Mouse (Mus musculus) gonadal fat pad, adult 2 months (tissue): ENCODE measurements around the gene Cutal. TPM values are rescaled to one million over a fixed set of nuclear protein-coding genes. Genes with fewer than 3 reads are reported as not detected.

Source experiments
- DNase-seq: peaks from one replicate; pipeline ENCODE4 v3.0.0-alpha.2; 2012; ENCODE audit warnings: low read depth
- polyA plus RNA-seq: library from polyadenylated mRNA; depleted of rRNA; stranded (reverse); fragments of >200 nt; gene quantifications from 2 replicates; pipeline ENCODE4 v1.2.3, GENCODE M21; 2012

The Cutal gene
- polyA plus RNA-seq, 1 experiment = 39.2 TPM

DNA sequence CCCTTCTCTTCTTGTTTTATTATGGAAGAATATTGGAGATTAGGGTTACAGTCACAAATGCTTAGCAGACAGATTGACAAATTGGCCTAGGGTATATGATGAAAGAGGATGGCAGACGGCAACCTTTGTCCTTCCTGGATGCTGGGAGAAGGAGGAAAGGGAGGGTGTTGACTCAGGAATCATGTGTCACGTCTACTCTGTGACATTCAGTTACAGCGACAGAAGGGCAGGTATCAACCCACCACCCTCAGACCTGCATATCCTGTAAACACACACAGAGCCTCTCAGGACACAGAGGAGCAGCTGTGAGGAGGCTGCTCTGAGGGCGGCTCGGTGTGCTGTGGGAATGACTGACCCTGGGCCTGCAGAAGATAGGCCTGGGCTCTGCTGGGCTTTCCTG is 9.0 kb downstream of the Cutal start:
- no peak for DNase-seq

DNA sequence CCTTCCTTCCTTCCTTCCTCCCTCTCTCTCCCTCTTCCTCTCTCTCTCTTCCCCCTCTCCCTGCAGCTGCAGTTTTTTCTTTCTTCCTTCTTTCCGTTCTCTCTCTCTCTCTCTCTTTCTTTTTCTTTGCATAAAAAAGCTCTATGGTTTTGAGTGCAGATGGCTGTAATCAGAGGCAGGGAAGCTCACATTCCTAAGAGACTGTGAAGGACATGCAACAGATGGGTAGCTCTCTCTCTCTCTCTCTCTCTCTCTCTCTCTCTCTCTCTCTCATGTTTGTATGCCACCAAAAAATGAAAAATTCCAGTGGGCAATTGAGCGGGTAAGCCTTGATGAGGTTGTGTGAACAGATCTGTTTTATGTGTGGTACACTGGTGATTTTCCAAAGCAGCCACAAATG is 10.0 kb downstream of the Cutal start:
- no peak for DNase-seq

DNA sequence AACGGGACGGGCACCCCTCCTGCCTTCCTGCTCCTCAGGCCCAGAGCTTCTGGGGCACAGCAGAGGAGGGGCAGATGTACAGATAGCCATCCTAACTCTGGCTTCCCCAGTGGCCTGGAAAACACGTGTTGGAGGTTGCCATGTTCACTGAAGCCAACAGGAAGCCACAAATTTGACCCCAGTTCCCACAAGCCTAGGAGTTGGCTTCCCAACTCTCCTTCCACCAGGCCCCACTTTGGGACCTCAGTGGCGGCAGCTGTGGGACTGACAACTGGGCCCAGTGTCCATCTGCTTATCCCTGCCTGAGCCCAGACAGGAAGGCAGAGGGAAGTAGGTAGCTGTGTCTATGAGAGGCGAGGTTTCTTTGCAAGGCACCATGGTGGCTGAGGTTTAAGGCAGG is 19.8 kb downstream of the Cutal start:
- no peak for DNase-seq

DNA sequence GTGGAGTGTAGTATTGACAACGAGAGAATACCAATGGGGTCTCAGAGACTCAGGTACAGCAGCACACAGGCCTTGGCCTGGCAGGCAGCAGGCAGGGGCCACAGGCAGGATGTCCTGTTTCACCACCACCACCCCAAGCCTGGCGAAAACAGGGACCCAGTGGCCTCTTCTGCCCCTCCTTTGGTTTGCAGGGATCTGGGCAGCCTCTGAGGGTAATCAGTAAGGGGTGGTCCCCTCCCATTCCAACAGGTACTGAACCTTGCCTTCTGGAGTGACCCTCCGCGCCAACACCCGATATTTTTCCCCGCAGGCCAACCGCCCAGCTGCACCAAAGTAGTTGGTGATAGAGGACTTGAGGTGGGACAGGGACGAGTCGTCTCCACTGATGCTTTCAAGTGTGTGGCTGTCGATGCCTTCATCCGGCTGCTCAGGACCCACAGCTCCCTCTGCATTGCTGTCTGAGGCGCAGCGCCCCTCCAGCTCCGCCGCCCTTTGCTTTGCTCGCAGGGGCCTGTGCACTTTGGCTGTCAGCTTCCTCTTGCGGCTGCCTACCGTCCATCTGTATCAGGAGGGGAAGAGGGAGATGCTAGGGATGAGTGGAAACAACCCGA is 21.4 kb downstream of the Cutal start:
- no peak for DNase-seq

DNA sequence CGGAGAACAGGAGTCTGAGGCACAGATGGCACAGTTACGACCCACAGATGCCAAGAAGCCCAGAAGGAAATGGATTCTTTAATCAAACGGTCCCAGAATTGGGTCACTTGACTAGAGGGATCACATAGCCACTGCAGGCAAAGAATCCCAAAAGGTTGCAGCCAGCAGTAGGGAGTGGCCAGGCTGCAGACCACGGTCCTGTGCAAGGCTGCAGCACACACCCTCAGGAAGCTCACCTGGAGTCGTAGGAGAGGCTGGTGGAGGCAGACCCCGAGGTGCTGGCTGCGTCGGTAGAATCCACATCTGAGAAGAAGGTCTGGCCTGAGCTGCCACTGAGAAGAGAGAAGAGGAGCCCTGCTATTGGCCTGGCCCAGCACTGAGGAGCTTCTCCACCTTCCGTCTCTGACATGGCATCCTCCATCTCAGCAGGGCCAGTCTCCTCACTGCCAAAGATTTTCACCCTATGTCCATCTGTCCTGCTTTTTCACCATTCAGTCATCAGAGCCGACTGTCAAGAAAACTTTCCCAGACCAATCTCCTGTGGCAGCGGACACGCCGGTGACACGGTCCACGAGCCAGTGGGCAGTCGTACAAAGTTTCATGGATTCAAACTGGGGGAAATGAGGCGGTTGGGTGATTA is 22.7 kb downstream of the Cutal start:
- no peak for DNase-seq

DNA sequence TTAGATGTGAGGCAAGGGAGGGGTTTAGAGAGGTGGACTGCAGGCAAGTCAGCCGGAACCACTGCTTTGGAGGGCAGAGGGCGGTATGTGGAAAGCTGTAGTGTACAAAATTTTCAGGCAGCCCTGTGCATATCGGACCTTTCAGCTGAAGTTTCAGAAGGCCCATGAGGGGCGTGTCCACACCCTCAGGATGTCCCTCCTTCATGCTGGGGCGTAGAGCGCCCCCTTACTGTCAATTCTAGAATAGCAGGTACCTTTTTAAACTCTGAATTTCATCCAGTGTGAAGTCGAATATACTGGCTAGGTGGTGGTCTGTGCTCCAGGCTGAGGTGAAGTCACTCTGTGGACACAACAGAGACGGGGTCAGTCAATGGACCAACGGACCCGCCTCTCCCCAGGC is 23.6 kb downstream of the Cutal start:
- DNase-seq = no peak

DNA sequence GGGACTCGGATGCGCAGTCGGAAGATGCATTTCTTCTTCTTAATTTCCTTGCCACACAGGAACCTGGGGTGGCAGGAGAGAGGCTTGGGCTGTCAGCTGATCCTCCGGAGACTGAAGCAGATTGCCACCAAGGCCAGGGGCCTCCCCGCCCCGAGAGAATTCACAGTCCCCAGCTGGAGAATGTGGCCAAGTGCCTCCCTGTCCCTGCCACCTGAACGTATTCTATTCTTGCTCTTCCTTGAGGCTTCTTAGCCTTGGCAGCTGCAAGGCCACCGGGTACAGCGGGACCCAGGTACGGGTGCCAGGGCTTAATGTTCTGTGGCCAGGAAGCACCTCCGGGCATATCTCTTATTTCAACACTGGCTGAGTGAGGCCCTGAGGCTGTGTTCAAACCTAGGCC is 25.5 kb downstream of the Cutal start:
- peak; percentile 50 for DNase-seq

DNA sequence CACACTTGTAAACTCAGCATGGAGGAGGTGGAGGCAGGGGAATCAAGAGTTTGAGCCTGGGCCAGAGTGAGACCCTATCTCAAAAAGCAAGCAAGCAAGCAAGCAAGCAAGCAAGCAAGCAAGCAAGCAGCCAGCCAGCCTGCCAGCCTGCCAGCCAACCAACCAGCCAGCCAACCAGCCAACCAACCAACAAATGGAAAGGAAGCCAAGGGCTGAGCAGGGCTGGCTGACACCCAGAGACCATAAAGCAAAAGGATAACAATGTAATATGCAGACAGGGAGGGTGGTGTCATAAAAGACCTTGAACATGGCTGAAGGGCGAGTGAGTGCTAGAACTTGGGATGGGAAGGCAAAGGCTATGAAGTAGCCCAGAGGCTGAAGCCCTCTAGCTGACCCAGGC is 26.2 kb downstream of the Cutal start:
- peak; percentile 70 for DNase-seq

DNA sequence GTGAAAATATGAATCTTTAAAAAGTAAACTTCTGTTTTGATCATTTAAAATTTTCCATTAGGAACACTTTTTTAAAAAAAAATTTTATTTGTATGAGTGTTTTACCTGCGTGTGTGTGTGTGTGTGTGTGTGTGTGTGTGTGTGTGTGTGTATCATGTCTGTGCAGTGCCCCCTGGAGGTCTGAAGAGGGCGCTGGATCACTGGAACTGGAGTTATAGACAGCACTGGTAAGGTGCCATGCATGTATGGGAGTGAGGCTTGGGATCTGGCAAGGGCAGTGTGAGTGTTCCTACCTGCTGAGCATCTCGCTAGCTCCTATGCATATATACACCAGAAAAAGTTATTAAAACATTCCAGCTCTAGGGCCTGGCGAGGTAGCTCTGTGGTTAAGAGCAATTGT is 27.5 kb downstream of the Cutal start:
- no peak for DNase-seq

DNA sequence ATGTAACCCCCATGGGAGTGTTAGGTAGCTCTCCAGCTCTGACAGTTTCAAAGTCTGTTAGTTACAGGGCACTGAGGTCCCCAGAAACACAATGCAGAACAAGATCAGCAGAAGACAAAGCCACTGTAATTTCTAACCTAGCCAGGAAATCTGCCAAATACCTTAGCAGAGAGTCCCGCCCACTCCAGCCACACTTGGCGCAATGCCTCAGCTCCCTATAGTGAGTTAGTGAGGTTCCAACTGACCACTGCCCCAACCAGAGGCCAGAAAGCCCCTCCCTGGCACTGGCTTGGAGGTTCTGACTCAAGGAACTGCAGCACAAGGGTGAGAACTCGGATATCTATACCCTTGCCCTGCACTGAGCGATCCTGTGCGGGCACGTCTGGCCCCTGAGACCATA is 28.5 kb downstream of the Cutal start:
- DNase-seq = no peak

DNA sequence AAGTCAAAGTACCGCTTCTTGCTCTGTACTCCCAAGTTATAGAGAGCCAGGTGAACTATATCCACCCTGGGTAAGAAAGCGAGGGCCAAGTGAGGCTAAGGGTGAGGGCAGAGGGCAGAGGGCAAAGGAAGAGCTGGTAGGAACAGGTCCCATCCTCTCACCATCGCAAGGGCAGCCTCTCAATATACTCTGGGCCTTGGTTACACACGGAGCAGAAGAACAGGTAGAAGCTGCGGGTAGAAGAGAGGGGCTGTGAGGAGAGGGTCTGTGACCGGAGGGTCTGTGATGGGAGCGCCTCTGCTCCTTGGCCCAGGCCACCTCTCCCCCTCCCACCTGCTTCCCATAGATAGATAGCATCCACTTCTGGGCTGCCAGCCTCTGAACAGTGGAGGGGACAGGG is 29.0 kb downstream of the Cutal start:
- no peak for DNase-seq

DNA sequence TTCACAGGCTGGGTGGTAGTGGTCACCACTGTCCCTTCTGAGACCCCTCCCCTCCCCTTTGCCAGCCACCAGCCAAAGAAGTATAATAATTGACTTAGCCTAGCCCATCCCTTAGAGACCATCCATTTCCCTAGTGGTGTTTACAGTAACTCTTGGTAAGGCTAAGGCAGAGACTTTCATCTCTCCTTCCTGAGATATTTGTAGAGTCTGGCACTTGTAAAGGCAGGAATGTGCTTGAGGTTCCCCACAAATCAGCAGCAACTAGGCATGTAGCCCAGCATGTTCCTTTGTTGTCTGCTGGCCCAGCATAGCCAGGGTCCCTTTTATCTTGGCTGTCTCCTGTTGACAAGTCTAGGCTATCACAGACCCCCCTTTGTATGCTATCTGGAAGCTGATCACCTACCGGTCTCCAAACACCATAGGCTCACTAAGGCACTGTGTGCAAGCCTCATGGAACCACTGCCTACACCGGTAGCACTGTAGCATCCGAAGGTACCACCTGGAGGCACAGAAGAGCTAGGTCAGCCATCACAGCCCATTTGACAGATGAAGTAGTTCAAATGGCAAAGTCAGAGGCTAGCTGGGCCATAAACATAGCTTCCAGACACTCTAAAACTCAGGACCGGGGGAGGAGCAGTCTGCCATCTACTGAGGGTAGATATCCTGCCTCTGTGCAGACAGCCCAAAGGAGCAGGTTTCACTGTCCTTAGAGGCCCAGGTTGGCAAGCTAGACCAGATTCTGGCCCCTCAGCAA is 29.6 kb downstream of the Cutal start:
- no peak for DNase-seq

DNA sequence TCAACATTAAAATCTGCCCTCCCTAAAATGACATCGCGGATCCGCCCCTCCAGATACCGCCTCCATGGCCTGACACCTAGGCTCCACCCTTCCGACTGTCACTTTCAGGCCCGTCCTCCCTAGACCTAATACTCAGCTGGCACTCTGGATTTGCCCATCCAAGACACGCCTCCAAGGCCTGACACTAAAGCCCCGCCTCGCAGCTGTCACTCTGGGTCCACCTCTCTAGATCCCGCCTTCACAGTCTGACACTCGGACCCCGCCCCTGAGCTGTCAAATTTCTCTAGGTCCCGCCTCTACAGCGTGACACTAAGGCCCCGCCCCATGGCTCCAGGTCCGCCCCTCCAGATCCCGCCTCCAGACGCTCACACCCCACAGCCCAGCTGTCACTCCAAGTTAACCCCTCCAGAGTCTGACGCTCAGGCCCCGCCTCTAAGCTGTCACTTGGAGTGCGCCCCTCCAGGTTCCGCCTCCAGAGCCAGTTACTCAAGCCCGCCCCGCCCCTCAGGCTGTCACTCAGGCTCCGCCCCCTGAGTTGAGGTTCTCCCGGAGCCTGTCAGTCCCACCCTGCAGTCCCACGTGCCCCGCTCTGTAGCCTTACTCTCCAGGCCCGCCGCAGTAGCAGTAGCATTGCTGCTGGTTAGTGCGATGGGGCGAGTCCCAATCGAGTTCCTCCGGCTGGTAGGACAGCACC is 30.8 kb downstream of the Cutal start:
- peak; percentile 95 for DNase-seq

DNA sequence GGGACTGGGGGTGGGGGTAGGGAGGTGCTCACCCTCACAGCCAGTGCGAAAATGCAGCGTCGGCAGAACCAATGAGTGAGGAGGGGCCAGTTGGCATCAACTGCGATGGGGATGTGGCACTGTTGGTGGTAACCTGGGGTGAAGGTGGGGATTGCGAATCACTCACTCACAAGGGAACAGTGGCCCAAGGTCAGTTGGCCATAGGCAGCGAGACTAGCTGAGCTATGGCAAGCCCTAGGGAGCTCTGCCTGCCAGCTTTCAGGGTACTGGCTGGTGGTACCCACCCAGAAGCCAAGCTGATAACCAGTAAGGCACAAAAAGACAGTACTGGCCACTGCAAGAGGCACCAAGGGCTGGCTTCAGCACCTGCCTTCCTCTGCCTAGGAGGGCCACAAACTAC is 32.2 kb downstream of the Cutal start:
- no peak for DNase-seq

DNA sequence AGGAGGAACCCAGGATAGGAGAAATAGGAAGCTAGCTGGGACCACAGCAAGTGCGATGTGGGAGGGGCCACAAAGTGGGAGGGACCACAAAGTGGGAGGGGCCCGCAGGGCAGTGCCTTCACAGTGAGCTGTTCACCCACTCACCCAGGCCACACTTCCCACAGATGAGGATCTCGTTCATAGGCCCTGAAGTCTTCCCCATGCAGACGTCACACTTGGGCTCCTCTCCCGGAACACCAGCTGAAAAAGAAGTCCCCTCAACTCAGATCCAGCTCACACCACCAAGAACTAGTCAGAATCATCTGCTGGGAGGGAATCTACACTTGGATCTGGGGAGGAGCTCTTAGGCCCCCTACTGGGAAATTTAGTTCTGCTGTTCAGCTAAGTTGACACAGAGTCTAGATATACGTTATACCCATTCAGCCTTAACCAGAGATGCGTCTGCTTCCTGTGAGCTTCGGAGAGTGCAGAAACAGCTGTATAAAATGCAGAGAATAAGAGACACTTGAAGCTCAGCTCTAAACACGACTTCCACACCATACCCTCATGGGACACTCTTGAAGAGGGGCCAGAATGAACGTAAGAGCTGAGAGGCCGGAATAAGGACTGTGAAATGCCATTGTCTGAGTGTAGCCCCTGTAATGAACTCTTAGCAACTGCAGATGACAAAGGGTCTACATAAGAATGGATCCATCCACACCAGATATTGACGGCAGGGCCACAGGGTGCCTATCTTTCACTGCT is 32.8 kb downstream of the Cutal start:
- DNase-seq = no peak

DNA sequence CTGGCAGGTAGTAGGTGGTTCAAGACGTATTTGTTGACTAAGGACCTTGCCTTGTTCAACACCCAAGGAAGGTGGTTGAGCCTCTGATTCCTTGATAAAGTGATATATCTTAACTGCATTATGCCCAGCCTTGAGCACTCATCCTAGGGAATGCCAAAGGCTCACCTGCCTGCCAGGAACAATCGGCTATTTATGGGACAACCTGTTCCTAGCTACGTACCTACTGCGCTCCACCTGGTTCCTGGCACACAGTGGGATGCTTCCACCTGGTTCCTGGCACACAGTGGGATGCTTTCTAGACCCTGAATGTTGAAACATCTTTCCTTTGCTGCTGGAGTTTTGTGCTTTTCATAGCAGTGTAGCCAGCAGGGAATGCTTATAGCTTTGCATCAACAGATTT is 35.5 kb downstream of the Cutal start:
- DNase-seq = no peak

DNA sequence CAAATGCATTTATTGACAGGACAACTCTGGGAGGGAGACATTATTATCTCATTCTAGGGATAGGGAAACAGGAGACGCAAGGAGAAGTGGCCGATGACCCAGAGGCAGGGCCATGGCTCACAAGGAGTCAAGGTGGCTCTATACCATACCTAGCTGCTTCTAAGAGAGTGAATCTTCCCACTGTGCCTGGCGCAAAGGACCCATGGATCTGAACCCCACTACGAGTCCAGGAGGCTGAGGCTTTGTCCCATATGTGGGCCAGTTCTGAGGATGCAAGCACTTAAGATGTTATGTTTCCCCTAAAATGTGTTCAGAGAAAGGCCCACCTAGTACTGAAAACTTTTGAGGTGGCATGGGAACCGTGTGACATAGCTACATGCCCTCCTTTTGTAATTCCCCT is 37.7 kb downstream of the Cutal start:
- no peak for DNase-seq

DNA sequence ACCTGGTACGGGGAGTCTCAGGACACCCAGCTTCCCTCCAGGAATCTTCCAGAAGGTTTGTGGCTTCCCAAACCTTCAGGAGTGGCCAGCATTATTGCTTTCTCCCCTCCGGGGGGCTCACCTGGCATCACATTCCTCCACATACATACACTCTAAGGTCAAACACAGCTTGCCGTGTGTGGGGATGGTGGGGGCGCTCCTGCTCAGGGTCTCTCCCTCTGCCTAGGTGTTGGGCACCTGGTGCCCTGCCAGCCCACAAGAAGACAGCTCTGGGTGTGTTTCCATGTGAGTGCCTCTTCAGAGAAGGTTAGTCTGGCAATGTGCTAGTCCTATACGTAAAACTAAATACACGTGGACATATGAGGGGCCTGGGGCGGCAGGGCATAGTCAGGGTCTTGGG is 38.4 kb downstream of the Cutal start:
- DNase-seq = no peak

DNA sequence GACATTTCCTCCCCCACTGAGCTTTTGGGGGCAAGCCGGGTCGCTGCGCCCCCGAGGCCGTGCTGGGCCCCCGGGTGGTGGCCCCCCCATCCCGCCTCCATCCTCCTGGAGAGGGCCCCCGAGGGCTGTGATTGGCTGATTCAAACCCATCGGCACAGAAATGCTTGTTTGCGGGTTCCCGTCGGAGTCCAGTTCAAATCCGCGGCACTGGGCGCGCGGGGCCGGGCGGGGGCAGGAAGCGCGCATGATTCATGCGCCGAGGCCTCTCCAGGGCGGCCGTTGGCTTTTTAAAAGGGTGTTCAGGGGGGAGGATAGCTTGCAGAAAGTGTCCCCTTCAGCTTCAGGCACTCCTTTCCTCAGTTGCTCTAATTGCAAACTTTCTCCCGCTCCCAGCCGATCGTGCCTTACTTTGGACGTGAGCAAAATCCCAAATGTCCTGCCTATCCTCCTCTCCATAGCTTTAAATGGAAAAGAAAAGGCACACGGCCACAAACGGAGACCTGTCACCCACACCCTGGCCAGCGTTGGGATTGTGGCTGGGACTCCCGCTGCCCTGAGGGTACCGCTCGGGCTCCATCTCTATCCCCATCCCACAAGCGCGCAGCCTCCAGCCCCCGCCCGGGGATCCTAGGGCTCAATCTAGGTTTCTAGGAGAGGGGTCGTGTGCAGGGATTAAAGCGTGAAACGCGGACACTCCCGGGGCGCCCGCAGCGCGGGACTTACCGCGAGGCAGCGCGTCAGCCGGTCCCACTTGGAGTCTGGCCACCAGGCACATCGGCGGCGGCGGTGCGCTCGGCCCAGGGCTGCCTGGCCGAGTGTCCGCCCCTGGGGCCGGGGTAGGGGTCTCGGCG is 39.2 kb downstream of the Cutal start, which contains the start of gene Phf19:
Phf19 (minus strand) TSS at position 809 of the 851 bp plus-strand sequence.
- DNase-seq = no peak

DNA sequence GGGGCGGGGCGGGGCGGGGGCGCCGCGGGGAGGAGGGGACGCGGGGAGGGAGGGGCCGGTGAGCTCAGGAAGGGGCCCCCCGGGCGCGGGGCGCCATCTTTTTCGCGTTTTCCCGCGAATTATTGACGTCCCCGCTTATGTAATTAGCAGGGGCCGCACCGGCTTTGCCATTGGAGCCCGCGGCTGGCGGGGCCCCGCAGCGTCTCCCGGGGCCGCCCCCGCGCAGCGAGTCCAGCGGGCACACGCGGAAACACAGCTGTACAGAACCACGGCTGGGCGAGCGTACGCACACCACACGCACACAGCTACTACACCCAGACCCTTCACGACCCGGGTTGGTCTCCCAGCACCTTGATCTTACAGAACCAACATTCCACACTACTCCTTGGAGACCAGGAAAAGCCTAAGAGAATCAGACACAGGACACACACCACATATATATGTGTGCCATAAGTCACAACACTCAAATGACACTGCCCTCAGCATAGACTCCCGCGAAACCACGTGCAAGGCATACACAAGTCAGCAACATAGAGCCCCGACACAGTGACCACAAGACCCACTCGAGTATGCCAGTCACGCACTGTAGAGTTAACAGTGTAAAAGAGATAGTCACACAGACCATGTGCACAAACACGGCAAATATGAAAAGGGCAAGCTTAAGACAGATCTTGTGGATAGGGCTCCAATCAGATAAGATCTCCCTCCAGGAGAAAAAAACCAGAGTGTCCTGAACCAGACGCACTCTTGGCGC is 40.0 kb downstream of the Cutal start:
- no peak for DNase-seq

DNA sequence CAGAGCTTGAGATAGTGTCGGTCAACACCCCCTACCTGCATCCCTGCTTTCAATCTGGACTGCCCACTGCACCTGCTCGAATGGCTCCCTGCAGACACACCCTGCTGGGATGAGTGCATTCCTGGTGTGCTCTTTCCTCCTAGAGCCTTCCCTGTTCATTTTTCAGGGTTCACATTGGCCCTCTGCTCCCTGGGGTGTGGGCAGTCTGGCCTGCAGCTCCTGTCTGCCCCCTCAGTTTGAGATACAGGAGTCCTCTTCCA is 40.6 kb downstream of the Cutal start:
- no peak for DNase-seq
